In genomic region chr3:86818001-86818585, GRCm38 (mm10) we compare ENCODE assay signal across 12 mouse cellular contexts.
DNase-seq lines count a peak whose midpoint lies in the region; ATAC-seq and TF ChIP-seq lines count a peak whose summit lies in the region.
"Had no signal": no experiment of that assay in that cellular context is flagged by ENCODE, and none has a peak within 500 bp of the region (broad histone marks: within the 10 kb centered on the region; RNA-seq: fewer than 3 reads in every experiment).

No protein-coding gene starts in this region.

- peaks cover 21% of the 10 kb centered on the region for H3K4me1 ChIP-seq in kidney, embryonic 16.5 days (ENCODE audit: insufficient read depth, low read length)
- H3K4me1 ChIP-seq in limb, embryonic 14.5 days (ENCODE audit: control insufficient read depth, insufficient read depth, low read length), result peaks cover 15% of the 10 kb centered on the region

- no peak for ATAC-seq in kidney, embryonic 16.5 days (ENCODE audit: low FRiP score, low TSS enrichment)
- no peak for ATAC-seq in limb, embryonic 14.5 days (ENCODE audit: low FRiP score, low read depth)

- no peaks in the 10 kb centered on the region for H3K36me3 ChIP-seq in kidney, embryonic 16.5 days (ENCODE audit: insufficient read depth, low read length)
- no peaks in the 10 kb centered on the region for H3K36me3 ChIP-seq in limb, embryonic 14.5 days (ENCODE audit: control insufficient read depth, insufficient read depth, low read length)

- H3K4me2 ChIP-seq in kidney, embryonic 16.5 days (replicated peaks; ENCODE audit: low read depth, low read length), result no peak overlapping the region
- H3K4me2 ChIP-seq in limb, embryonic 14.5 days (replicated peaks; ENCODE audit: low read depth, low read length, severe bottlenecking), result 0 out of 2 replicates have a peak overlapping the region, but pooled peaks have one; percentile 13

- no peak overlapping the region for H3K27ac ChIP-seq in kidney, embryonic 16.5 days (ENCODE audit: low read length)
- H3K27ac ChIP-seq in limb, embryonic 14.5 days (replicated peaks; ENCODE audit: low read depth, low read length), result 0 out of 2 replicates have a peak overlapping the region, but pooled peaks have one; percentile 26

- H3K9ac ChIP-seq in kidney, embryonic 16.5 days (replicated peaks; ENCODE audit: low read length), result no peak overlapping the region
- no peak overlapping the region for H3K9ac ChIP-seq in limb, embryonic 14.5 days (ENCODE audit: low read depth, low read length, severe bottlenecking)

- 72% methylated on average over 13 of the region's 13 CpGs for WGBS in kidney, embryonic 16.5 days
- WGBS in limb, embryonic 14.5 days, result 31% methylated on average over 13 of the region's 13 CpGs

- peak; percentile 41 to 44 for DNase-seq in kidney, postnatal 25 days
- peak; percentile 79 for DNase-seq in cerebellum, adult 11-12 months
- DNase-seq in cerebellum, postnatal 36 days, result peak; percentile 82 to 84
- DNase-seq in limb, embryonic 14.5 days (ENCODE audit: low spot score), result no peak
- DNase-seq in left cerebral cortex, adult 9 months (ENCODE audit: low spot score in 2 of 2), result no peak
- DNase-seq in right cerebral cortex, postnatal 10 days (ENCODE audit: low spot score in 2 of 2), result no peak
- DNase-seq in ovary, adult 18-20 months (ENCODE audit: low spot score), result no peak
- DNase-seq: adrenal gland, postnatal 36 days; embryo, embryonic 11 days; kidney, postnatal 14 days; lung, postnatal 4 days had no signal

- no peaks in the 10 kb centered on the region for H3K27me3 ChIP-seq in kidney, embryonic 16.5 days (ENCODE audit: insufficient read depth, low read length)
- H3K27me3 ChIP-seq in limb, embryonic 14.5 days (ENCODE audit: control insufficient read depth, insufficient read depth, low read length), result no peaks in the 10 kb centered on the region

- no peaks in the 10 kb centered on the region for H3K9me3 ChIP-seq in kidney, embryonic 16.5 days (ENCODE audit: low read length)
- no peaks in the 10 kb centered on the region for H3K9me3 ChIP-seq in limb, embryonic 14.5 days (ENCODE audit: control insufficient read depth, low read length)

- no peak overlapping the region for H3K4me3 ChIP-seq in kidney, embryonic 16.5 days (ENCODE audit: low read length)
- no peak overlapping the region for H3K4me3 ChIP-seq in limb, embryonic 14.5 days (replicated peaks; ENCODE audit: low read length)

- no peak for TF ChIP-seq POLR2A in limb, embryonic 14.5 days (IDR thresholded peaks at IDR 0.05; ENCODE audit: borderline replicate concordance, extremely low read depth, insufficient read depth, insufficient read length)

Comparison
In these comparisons a context has a peak if more than half of its experiments do, and no peak if none do; other contexts are left out.
1. DNase-seq: peak in kidney, postnatal 25 days (2 of 2), cerebellum, adult 11-12 months (single experiment) and cerebellum, postnatal 36 days (2 of 2); none in limb, embryonic 14.5 days (single experiment), left cerebral cortex, adult 9 months (0 of 2), right cerebral cortex, postnatal 10 days (0 of 2) and ovary, adult 18-20 months (single experiment).